ENCODE assay signal across 25 mouse cellular contexts in the genomic region with DNA sequence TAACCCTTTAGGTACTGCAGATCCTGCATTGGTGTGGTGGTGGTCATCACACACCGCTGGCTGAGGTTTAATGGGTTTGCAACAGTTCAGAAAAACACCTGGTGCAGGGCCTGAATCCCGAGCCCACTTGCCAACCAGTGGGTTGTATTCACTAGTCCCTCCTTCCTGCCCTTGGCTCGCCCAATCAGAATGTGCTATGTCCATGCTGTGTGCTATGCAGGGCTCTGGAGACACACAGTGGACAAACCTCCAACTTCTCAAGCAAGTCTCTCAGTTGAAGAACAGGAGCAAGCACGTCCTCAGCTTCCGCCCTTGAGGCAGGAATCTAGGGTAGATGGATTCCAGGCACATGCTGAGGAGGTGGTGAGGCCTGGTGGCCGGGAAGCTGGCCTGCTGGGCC. TPM values are rescaled to one million over a fixed set of nuclear protein-coding genes. Genes with fewer than 3 reads are reported as not detected.
DNase-seq lines count a peak whose midpoint lies in the region; ATAC-seq and TF ChIP-seq lines count a peak whose summit lies in the region.
"Had no signal": no experiment of that assay in that cellular context is flagged by ENCODE, and none has a peak within 500 bp of the region (broad histone marks: within the 10 kb centered on the region; RNA-seq: fewer than 3 reads in every experiment).

No protein-coding gene starts in this region.

- no peak for DNase-seq in kidney, adult 2 months
- peak; percentile 24 for DNase-seq in lung, postnatal 0 days (ENCODE audit: low spot score)
- no peak for DNase-seq in lung, postnatal 14 days
- DNase-seq in CH12.LX (ENCODE audit: extremely low read depth), result peak; percentile 77
- DNase-seq in cerebellum, adult 9-11 months, result no peak
- DNase-seq in cerebellum, adult 9-10 months, result no peak
- DNase-seq: adrenal gland, postnatal 10 days; cerebellum, postnatal 14 days; forebrain, postnatal 0 days; gastrocnemius, postnatal 36 days; layer of hippocampus, postnatal 36 days; right cerebral cortex, postnatal 14 days; spleen, adult 18-20 months had no signal

- TF ChIP-seq EP300 in lung, postnatal 0 days (IDR thresholded peaks at IDR 0.05), result no peak
- TF ChIP-seq EP300 in CH12.LX (IDR thresholded peaks at IDR 0.05; ENCODE audit: low read length), result no peak

- H3K36me3 ChIP-seq in kidney, embryonic 16.5 days (ENCODE audit: insufficient read depth, low read length), result no peaks in the 10 kb centered on the region
- H3K36me3 ChIP-seq in kidney, adult 2 months (ENCODE audit: control insufficient read depth, insufficient read depth, low read length), result no peaks in the 10 kb centered on the region
- no peaks in the 10 kb centered on the region for H3K36me3 ChIP-seq in lung, postnatal 0 days (ENCODE audit: insufficient read depth, low read length)
- peaks cover 0 to 22% of the 10 kb centered on the region in 2 experiments for H3K36me3 ChIP-seq in CH12.LX (replicated peaks in 1 of 2; ENCODE audit: control insufficient read depth in 1 of 2, insufficient read depth in 1 of 2, low read length in 1 of 2)
- no peaks in the 10 kb centered on the region for H3K36me3 ChIP-seq in intestine, embryonic 15.5 days
- H3K36me3 ChIP-seq: embryonic facial prominence, embryonic 15.5 days; hindbrain, embryonic 13.5 days; liver, embryonic 15.5 days; neural tube, embryonic 13.5 days had no signal

- H3K4me1 ChIP-seq in kidney, embryonic 16.5 days (ENCODE audit: insufficient read depth, low read length), result no peaks in the 10 kb centered on the region
- H3K4me1 ChIP-seq in kidney, adult 2 months (ENCODE audit: control insufficient read depth, insufficient read depth, low read length), result no peaks in the 10 kb centered on the region
- no peaks in the 10 kb centered on the region for H3K4me1 ChIP-seq in lung, postnatal 0 days (ENCODE audit: insufficient read depth, low read depth, low read length)
- H3K4me1 ChIP-seq in CH12.LX (ENCODE audit: control insufficient read depth in 1 of 2, insufficient read depth in 2 of 2), result peaks cover 6 to 15% of the 10 kb centered on the region in 2 experiments; a peak in 3 of 4 replicates
- no peaks in the 10 kb centered on the region for H3K4me1 ChIP-seq in intestine, embryonic 15.5 days (replicated peaks)
- H3K4me1 ChIP-seq: embryonic facial prominence, embryonic 15.5 days; hindbrain, embryonic 13.5 days; neural tube, embryonic 13.5 days had no signal

- no peaks in the 10 kb centered on the region for H3K9me3 ChIP-seq in kidney, embryonic 16.5 days (ENCODE audit: low read length)
- no peaks in the 10 kb centered on the region for H3K9me3 ChIP-seq in lung, postnatal 0 days (ENCODE audit: low read length)
- H3K9me3 ChIP-seq in CH12.LX (replicated peaks; ENCODE audit: low read length), result no peaks in the 10 kb centered on the region
- no peaks in the 10 kb centered on the region for H3K9me3 ChIP-seq in intestine, embryonic 15.5 days
- H3K9me3 ChIP-seq: embryonic facial prominence, embryonic 15.5 days; hindbrain, embryonic 13.5 days; liver, embryonic 15.5 days; neural tube, embryonic 13.5 days had no signal

- in situ Hi-C loops in CH12.LX (cut with MboI; ENCODE audit: low pct_ligation_motif_present, low pct_unique_long_range_greater_than_20kb, low sequenced_read_pairs), result no loop called here

- H3K27ac ChIP-seq in kidney, embryonic 16.5 days (ENCODE audit: low read length), result no peak overlapping the region
- no peak overlapping the region for H3K27ac ChIP-seq in kidney, adult 2 months (ENCODE audit: insufficient read depth, low read depth, low read length)
- no peak overlapping the region for H3K27ac ChIP-seq in lung, postnatal 0 days (ENCODE audit: low read length)
- H3K27ac ChIP-seq in CH12.LX (ENCODE audit: insufficient read depth, low read depth), result no peak overlapping the region
- H3K27ac ChIP-seq in intestine, embryonic 15.5 days, result no peak overlapping the region
- H3K27ac ChIP-seq: embryonic facial prominence, embryonic 15.5 days; hindbrain, embryonic 13.5 days; layer of hippocampus, adult 2 months; liver, embryonic 15.5 days; macrophage; neural tube, embryonic 13.5 days had no signal

- no peak for TF ChIP-seq POLR2A in kidney, adult 2 months (IDR thresholded peaks at IDR 0.05; ENCODE audit: low read depth, low read length)
- no peak for TF ChIP-seq POLR2A in CH12.LX (IDR thresholded peaks at IDR 0.05; ENCODE audit: low read depth, low read length)

- no peak for TF ChIP-seq CTCF in kidney, adult 2 months (conservative IDR thresholded peaks at IDR 0.05; ENCODE audit: insufficient read depth, insufficient read length, low read depth, low read length)
- TF ChIP-seq CTCF in lung, postnatal 0 days (IDR thresholded peaks at IDR 0.05), result peak; percentile 16; the same call in 1 of the 2 replicates
- TF ChIP-seq CTCF in CH12.LX (conservative IDR thresholded peaks at IDR 0.05 in 1 of 2, IDR thresholded peaks at IDR 0.05 in 1 of 2; ENCODE audit: low read depth in 2 of 2, low read length in 2 of 2), result peak in 1 of 2 experiments; percentile 56; a peak in 2 of 4 replicates

- no peaks in the 10 kb centered on the region for H3K79me2 ChIP-seq in CH12.LX (replicated peaks; ENCODE audit: control insufficient read depth, extremely low read depth, insufficient read depth, poor library complexity, severe bottlenecking)

- peak; percentile 60 for TF ChIP-seq RAD21 in CH12.LX (IDR thresholded peaks at IDR 0.05; ENCODE audit: low read depth, low read length)

- no peak overlapping the region for H3K9ac ChIP-seq in kidney, embryonic 16.5 days (replicated peaks; ENCODE audit: low read length)
- H3K9ac ChIP-seq in lung, postnatal 0 days (replicated peaks; ENCODE audit: low read depth), result no peak overlapping the region
- no peak overlapping the region for H3K9ac ChIP-seq in CH12.LX (ENCODE audit: insufficient read depth, low read depth)
- H3K9ac ChIP-seq in intestine, embryonic 15.5 days, result no peak overlapping the region
- H3K9ac ChIP-seq: embryonic facial prominence, embryonic 15.5 days; forebrain, postnatal 0 days; hindbrain, embryonic 13.5 days; liver, embryonic 15.5 days; neural tube, embryonic 13.5 days had no signal

- no peak overlapping the region for H3K4me3 ChIP-seq in kidney, embryonic 16.5 days (ENCODE audit: low read length)
- H3K4me3 ChIP-seq in kidney, adult 2 months (ENCODE audit: insufficient read depth, low read depth, low read length), result no peak overlapping the region
- no peak overlapping the region for H3K4me3 ChIP-seq in lung, postnatal 0 days (ENCODE audit: low read depth, low read length)
- H3K4me3 ChIP-seq in CH12.LX (replicated peaks in 1 of 3; ENCODE audit: low read depth in 2 of 3, low read length in 2 of 3, poor library complexity in 1 of 3), result peak overlapping the region in 2 of 3 experiments; percentile 58 to 66
- no peak overlapping the region for H3K4me3 ChIP-seq in intestine, embryonic 15.5 days (replicated peaks)
- H3K4me3 ChIP-seq: embryonic facial prominence, embryonic 15.5 days; hindbrain, embryonic 13.5 days; layer of hippocampus, adult 2 months; liver, embryonic 15.5 days; neural tube, embryonic 13.5 days had no signal

- no peak overlapping the region for H3K4me2 ChIP-seq in kidney, embryonic 16.5 days (replicated peaks; ENCODE audit: low read depth, low read length)
- no peak overlapping the region for H3K4me2 ChIP-seq in lung, postnatal 0 days (replicated peaks; ENCODE audit: low read depth, low read length)
- H3K4me2 ChIP-seq in CH12.LX (ENCODE audit: insufficient read depth, low read depth, poor library complexity, severe bottlenecking), result no peak overlapping the region
- H3K4me2 ChIP-seq in intestine, embryonic 15.5 days (replicated peaks), result no peak overlapping the region
- H3K4me2 ChIP-seq: embryonic facial prominence, embryonic 15.5 days; hindbrain, embryonic 13.5 days; liver, embryonic 15.5 days; midbrain, embryonic 11.5 days; neural tube, embryonic 13.5 days had no signal

- dilution Hi-C loops in CH12.LX (cut with MboI; ENCODE audit: extremely low pct_ligation_motif_present, extremely low pct_unique_long_range_greater_than_20kb, low sequenced_read_pairs), result no loop called here

- H3K27me3 ChIP-seq in kidney, embryonic 16.5 days (ENCODE audit: insufficient read depth, low read length), result no peaks in the 10 kb centered on the region
- H3K27me3 ChIP-seq in kidney, adult 2 months (replicated peaks; ENCODE audit: control insufficient read depth, insufficient read depth, low read length), result no peaks in the 10 kb centered on the region
- H3K27me3 ChIP-seq in lung, postnatal 0 days (replicated peaks; ENCODE audit: insufficient read depth, low read length), result no peaks in the 10 kb centered on the region
- H3K27me3 ChIP-seq in CH12.LX (replicated peaks), result no peaks in the 10 kb centered on the region
- no peaks in the 10 kb centered on the region for H3K27me3 ChIP-seq in intestine, embryonic 15.5 days (replicated peaks)
- H3K27me3 ChIP-seq: embryonic facial prominence, embryonic 15.5 days; liver, embryonic 15.5 days; neural tube, embryonic 13.5 days had no signal

- 70% methylated on average over 6 of the region's 6 CpGs for WGBS in kidney, embryonic 16.5 days
- 67% methylated on average over 6 of the region's 6 CpGs for WGBS in kidney, adult 2 months
- 58% methylated on average over 6 of the region's 6 CpGs for WGBS in lung, postnatal 0 days
- 63% methylated on average over 6 of the region's 6 CpGs for WGBS in intestine, embryonic 15.5 days

- 0 out of 2 replicates have a peak, but pooled peaks have one; percentile 54 for ATAC-seq in kidney, embryonic 16.5 days (ENCODE audit: low FRiP score, low TSS enrichment)
- ATAC-seq in lung, postnatal 0 days, result peak; percentile 43; the same call in 1 of the 2 replicates
- 0 out of 2 replicates have a peak, but pooled peaks have one; percentile 45 for ATAC-seq in intestine, embryonic 15.5 days
- ATAC-seq: activated CD4-positive, CD25-positive, alpha-beta regulatory T cell, adult 4 months; forebrain, postnatal 0 days had no signal

RNA-seq across cellular contexts. Expression of gene Ccdc114, which starts 50.6 kb away (rescaled TPM):
- polyA plus RNA-seq in kidney, embryonic 16.5 days (2015; fragmentation: Nextera tagmentation; extraction: Ambion mirVana), result 11.7 and 11.8 TPM in 2 replicates
- polyA plus RNA-seq in kidney, adult 2 months (2012; rRNA removed), result 8.6 and 8.9 TPM in 2 replicates
- 8.9 and 11.2 TPM in 2 replicates for polyA plus RNA-seq in lung, postnatal 0 days (2015; fragmentation: Nextera tagmentation; extraction: Ambion mirVana)
- total RNA-seq in CH12.LX (2012; rRNA removed), result not detected in 2 replicates
- total RNA-seq in CH12.LX (2014; rRNA removed), result not detected in 2 replicates
- polyA plus RNA-seq in CH12.LX (2012; ENCODE audit: insufficient read length, low read depth), result 0.11 TPM in 1 of 2 replicates, not detected in the other
- 4.3 and 4.5 TPM in 2 replicates for polyA plus RNA-seq in intestine, embryonic 15.5 days (2015; fragmentation: Nextera tagmentation; extraction: Ambion mirVana)

RNA-seq across cellular contexts. Expression of gene Emp3, which starts 53.3 kb away (rescaled TPM):
- polyA plus RNA-seq in kidney, embryonic 16.5 days (2015; fragmentation: Nextera tagmentation; extraction: Ambion mirVana), result 187 and 216 TPM in 2 replicates
- 62.1 and 65.4 TPM in 2 replicates for polyA plus RNA-seq in kidney, adult 2 months (2012; rRNA removed)
- 233 and 255 TPM in 2 replicates for polyA plus RNA-seq in lung, postnatal 0 days (2015; fragmentation: Nextera tagmentation; extraction: Ambion mirVana)
- total RNA-seq in CH12.LX (2012; rRNA removed), result 18.8 and 24.7 TPM in 2 replicates
- 49.7 and 56.6 TPM in 2 replicates for total RNA-seq in CH12.LX (2014; rRNA removed)
- polyA plus RNA-seq in CH12.LX (2012; ENCODE audit: insufficient read length, low read depth), result 125 and 135 TPM in 2 replicates
- 141 and 168 TPM in 2 replicates for polyA plus RNA-seq in intestine, embryonic 15.5 days (2015; fragmentation: Nextera tagmentation; extraction: Ambion mirVana)

RNA-seq across cellular contexts. Expression of gene Abcc6, which starts 55.6 kb away (rescaled TPM):
- 0.66 and 0.87 TPM in 2 replicates for polyA plus RNA-seq in kidney, embryonic 16.5 days (2015; fragmentation: Nextera tagmentation; extraction: Ambion mirVana)
- 13.2 and 21.1 TPM in 2 replicates for polyA plus RNA-seq in kidney, adult 2 months (2012; rRNA removed)
- 0.26 and 0.37 TPM in 2 replicates for polyA plus RNA-seq in lung, postnatal 0 days (2015; fragmentation: Nextera tagmentation; extraction: Ambion mirVana)
- total RNA-seq in CH12.LX (2012; rRNA removed) (9.0 and 10.5 TPM in 2 replicates), CH12.LX (2014; rRNA removed) (2.2 and 7.8 TPM in 2 replicates)
- 6.4 and 7.4 TPM in 2 replicates for polyA plus RNA-seq in CH12.LX (2012; ENCODE audit: insufficient read length, low read depth)
- 3.2 and 3.3 TPM in 2 replicates for polyA plus RNA-seq in intestine, embryonic 15.5 days (2015; fragmentation: Nextera tagmentation; extraction: Ambion mirVana)
- total RNA-seq: gastrocnemius, postnatal 36 days; heart, postnatal 10 days had no signal
- polyA plus RNA-seq: activated CD4-positive, CD25-positive, alpha-beta regulatory T cell, adult 4 months; C2C12; macrophage had no signal

RNA-seq across cellular contexts. Expression of gene Nomo1, which starts 59.0 kb away (rescaled TPM):
- 43.3 and 44.4 TPM in 2 replicates for polyA plus RNA-seq in kidney, embryonic 16.5 days (2015; fragmentation: Nextera tagmentation; extraction: Ambion mirVana)
- 36.4 and 36.8 TPM in 2 replicates for polyA plus RNA-seq in kidney, adult 2 months (2012; rRNA removed)
- 17.8 and 18.5 TPM in 2 replicates for polyA plus RNA-seq in lung, postnatal 0 days (2015; fragmentation: Nextera tagmentation; extraction: Ambion mirVana)
- total RNA-seq in CH12.LX (2012; rRNA removed) (89.6 and 102 TPM in 2 replicates), CH12.LX (2014; rRNA removed) (41.9 and 43.4 TPM in 2 replicates)
- polyA plus RNA-seq in CH12.LX (2012; ENCODE audit: insufficient read length, low read depth), result 97.8 and 103 TPM in 2 replicates
- 80.4 and 84.7 TPM in 2 replicates for polyA plus RNA-seq in intestine, embryonic 15.5 days (2015; fragmentation: Nextera tagmentation; extraction: Ambion mirVana)

Comparison
In these comparisons a context has a peak if more than half of its experiments do, and no peak if none do; other contexts are left out.
1. DNase-seq: peak in lung, postnatal 0 days (single experiment) and CH12.LX (single experiment); none in kidney, adult 2 months (single experiment), lung, postnatal 14 days (single experiment), cerebellum, adult 9-11 months (single experiment) and cerebellum, adult 9-10 months (single experiment).
2. H3K4me3 ChIP-seq: peak in CH12.LX (2 of 3); none in kidney, embryonic 16.5 days (single experiment), kidney, adult 2 months (single experiment), lung, postnatal 0 days (single experiment) and intestine, embryonic 15.5 days (single experiment).
3. Peak in every context shown above with its lines, with median percentiles within 50 percentile points of each other: ATAC-seq.